Mouse (Mus musculus) midbrain, embryonic 13.5 days (tissue): ENCODE measurements at regions not wholly inside any gene's neighbourhood (a gene's known extent, or its start where the extent isn't known, plus 50 kb on each side); places are given as distances from the start of the nearest gene placed in this dataset.
"Not testable (repeated sequence)": the region's sequence is repeated elsewhere in the genome, so short reads cannot be mapped to it uniquely, and the experiment has no call there.

Source experiments
- ATAC-seq: fragments of 200-750 bp; cut with Nextera tagmentation; 2 replicates; pipeline ENCODE4 v1.8.0; 2017; ENCODE audit warnings: mild to moderate bottlenecking, moderate TSS enrichment, moderate library complexity
- H3K27ac ChIP-seq: fragments of 300-500 bp; sonication (generic); 2 replicates; pipeline ENCODE4 v1.5.1; 2015; ENCODE audit warnings: inconsistent platforms, mild to moderate bottlenecking, moderate library complexity
- H3K27me3 ChIP-seq: fragments of 300-500 bp; sonication (generic); 2 replicates; pipeline ENCODE4 v1.6.1; 2015; ENCODE audit warnings: mild to moderate bottlenecking, inconsistent platforms
- H3K36me3 ChIP-seq: fragments of 300-500 bp; sonication (generic); 2 replicates; pipeline ENCODE4 v1.6.1; 2015; ENCODE audit warnings: mild to moderate bottlenecking, inconsistent platforms
- H3K4me1 ChIP-seq: fragments of 300-500 bp; sonication (generic); replicated peaks from 2 replicates; pipeline ENCODE4 v1.6.1; 2015; ENCODE audit warnings: inconsistent platforms
- H3K4me2 ChIP-seq: fragments of 300-500 bp; sonication (generic); replicated peaks from 2 replicates; pipeline ENCODE4 v1.6.1; 2015; ENCODE audit warnings: moderate library complexity, mild to moderate bottlenecking, inconsistent platforms
- H3K4me3 ChIP-seq: fragments of 300-500 bp; sonication (generic); replicated peaks from 2 replicates; pipeline ENCODE4 v1.5.1; 2015; ENCODE audit warnings: mild to moderate bottlenecking, inconsistent platforms
- H3K9ac ChIP-seq: fragments of 300-500 bp; sonication (generic); replicated peaks from 2 replicates; pipeline ENCODE4 v1.6.1; 2015; ENCODE audit warnings: mild to moderate bottlenecking, inconsistent platforms
- H3K9me3 ChIP-seq: fragments of 300-500 bp; sonication (generic); 2 replicates; pipeline ENCODE4 v1.6.1; 2016; ENCODE audit warnings: mild to moderate bottlenecking, inconsistent platforms
- WGBS: fragments of 180-500 bp; shearing (Covaris S2); methylation state at CpG from one replicate; pipeline ENCODE4 v1.1.7; 2015; 5-methylcytosine and 5-hydroxymethylcytosine counted together

GRCm38 (mm10) chr10:119115200-119115599 is 124.7 kb downstream of the Cand1 start:
- 0 out of 2 replicates have a peak overlapping the region, but pooled peaks have one; percentile 6 for H3K27ac ChIP-seq
- H3K9me3 ChIP-seq, ATAC-seq, H3K4me3 ChIP-seq, H3K36me3 ChIP-seq, H3K9ac ChIP-seq, H3K27me3 ChIP-seq, H3K4me2 ChIP-seq: not testable (repeated sequence)
- peaks cover 14% of the 10 kb centered on the region for H3K4me1 ChIP-seq

- no peak for ATAC-seq
- H3K36me3 ChIP-seq: no peaks in the 10 kb centered on the region
- 70% methylated on average over 10 of the region's 10 CpGs for WGBS
Observed at GRCm38 (mm10) chr10:119114653-119115052, 125.2 kb downstream of the Cand1 start.

DNA sequence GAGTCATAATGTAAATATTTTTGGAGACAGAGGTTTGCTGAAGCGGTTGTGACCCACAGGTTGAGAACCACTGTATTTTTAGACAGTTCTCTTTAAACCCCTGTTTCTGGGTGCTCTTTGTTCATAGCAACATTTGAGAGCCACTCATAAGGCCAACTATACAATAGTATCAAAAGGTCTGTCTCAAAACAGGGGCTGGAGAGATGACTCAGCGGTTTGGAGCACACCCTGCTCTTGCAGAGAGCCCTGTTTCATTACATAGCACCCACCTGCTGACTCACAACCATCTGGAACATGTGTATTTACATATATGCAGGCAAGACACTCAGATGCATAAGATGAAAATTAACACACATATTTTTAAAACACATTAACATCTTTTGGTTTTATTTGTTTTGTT is 128.0 kb downstream of the Cand1 start:
- Histone ChIP-seq H3K9ac (no peak overlapping the region), H3K4me3 (no peak overlapping the region), H3K9me3 (no peaks in the 10 kb centered on the region), H3K4me2 (no peak overlapping the region), H3K27me3 (no peaks in the 10 kb centered on the region), H3K36me3 (no peaks in the 10 kb centered on the region), H3K27ac (no peak overlapping the region; the same call in 1 of the 2 replicates), H3K4me1 (peaks cover 23% of the 10 kb centered on the region)
- ATAC-seq: no peak
- WGBS: 83% methylated on average over 2 of the region's 2 CpGs

More at GRCm38 (mm10) chr10:119114653-119115052, 125.2 kb downstream of the Cand1 start:
- H3K4me3 ChIP-seq: no peak overlapping the region
- H3K4me2 ChIP-seq: no peak overlapping the region
- no peak overlapping the region for H3K9ac ChIP-seq
- peaks cover 18% of the 10 kb centered on the region for H3K4me1 ChIP-seq
- no peaks in the 10 kb centered on the region for H3K27me3 ChIP-seq
- no peaks in the 10 kb centered on the region for H3K9me3 ChIP-seq
- peak overlapping the region; percentile 6; the same call in 1 of the 2 replicates for H3K27ac ChIP-seq

DNA sequence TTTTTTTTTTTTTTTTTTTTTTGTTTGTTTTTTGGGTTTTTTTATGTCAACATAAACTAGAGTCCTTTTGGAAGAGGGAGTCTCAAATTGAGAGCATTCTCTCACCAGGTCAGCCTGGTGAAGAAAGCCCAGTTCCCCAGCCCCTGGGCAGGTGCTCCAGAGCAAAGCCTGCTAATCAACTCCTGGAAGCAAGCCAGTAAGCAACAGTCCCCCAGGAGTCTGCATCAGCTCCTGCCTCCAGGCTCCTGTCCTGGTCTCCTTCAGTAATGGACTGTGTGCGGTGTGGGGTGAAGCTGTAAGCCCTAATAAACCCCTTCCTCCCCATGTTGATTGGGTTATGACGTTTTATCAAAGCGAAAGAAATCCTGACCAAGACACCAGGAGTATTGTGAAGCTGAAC is 128.4 kb downstream of the Cand1 start:
- Histone ChIP-seq H3K4me2 (no peak overlapping the region), H3K9ac (no peak overlapping the region), H3K4me3 (no peak overlapping the region), H3K36me3 (no peaks in the 10 kb centered on the region), H3K9me3 (no peaks in the 10 kb centered on the region), H3K4me1 (peaks cover 23% of the 10 kb centered on the region), H3K27ac (peak overlapping the region; percentile 75; the same call in 1 of the 2 replicates), H3K27me3 (no peaks in the 10 kb centered on the region)
- 70% methylated on average over 3 of the region's 3 CpGs for WGBS
- no peak for ATAC-seq

DNA sequence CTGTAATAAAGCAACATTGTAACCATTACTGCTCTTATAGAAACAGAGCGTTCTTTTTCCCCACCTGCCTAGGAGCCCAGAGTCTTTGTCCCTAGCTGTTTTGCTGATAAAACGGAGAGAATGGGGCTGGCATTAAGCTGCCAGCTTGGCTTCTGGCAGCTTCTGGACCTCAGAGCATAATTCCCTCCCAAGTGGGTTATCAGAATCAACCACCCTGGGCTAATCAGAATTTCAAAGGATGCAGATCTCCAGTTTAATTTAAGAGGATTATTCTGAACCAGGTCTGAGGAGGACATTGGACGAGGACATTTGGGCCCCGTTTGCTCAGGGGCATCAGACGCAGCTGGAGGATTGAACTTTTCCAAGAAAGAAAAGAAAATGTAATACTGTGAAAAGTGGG is 129.2 kb downstream of the Cand1 start:
- Histone ChIP-seq H3K36me3 (no peaks in the 10 kb centered on the region), H3K4me3 (no peak overlapping the region), H3K4me1 (peaks cover 23% of the 10 kb centered on the region), H3K9me3 (no peaks in the 10 kb centered on the region), H3K27me3 (no peaks in the 10 kb centered on the region), H3K4me2 (no peak overlapping the region), H3K9ac (no peak overlapping the region), H3K27ac (peak overlapping the region; percentile 75)
- WGBS: 10% methylated on average over 5 of the region's 5 CpGs
- ATAC-seq: peak; percentile 69

DNA sequence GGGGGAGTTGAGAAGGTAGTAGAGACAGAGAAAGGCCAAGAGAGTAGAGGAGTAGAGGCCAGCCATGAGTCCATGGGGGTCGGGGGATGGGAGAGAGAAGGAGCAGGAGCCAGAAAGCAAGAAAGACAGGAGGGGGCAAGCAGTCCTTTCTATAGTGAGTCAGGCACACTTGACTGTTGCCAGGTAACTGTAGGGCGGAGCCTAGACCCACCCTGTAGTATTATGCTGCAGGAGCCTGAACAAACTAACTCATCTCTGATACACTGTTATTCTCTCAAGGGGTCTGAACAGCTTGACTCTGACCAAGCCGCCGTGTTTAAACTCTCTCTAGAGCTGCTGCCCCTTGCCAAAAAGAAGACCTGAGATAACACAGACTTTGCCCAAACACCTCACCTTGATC is 130.6 kb downstream of the Cand1 start:
- H3K27ac ChIP-seq: no peak overlapping the region
- ATAC-seq: no peak; the same call in 1 of the 2 replicates
- no peak overlapping the region for H3K9ac ChIP-seq
- H3K4me2 ChIP-seq: no peak overlapping the region
- no peaks in the 10 kb centered on the region for H3K36me3 ChIP-seq
- no peaks in the 10 kb centered on the region for H3K9me3 ChIP-seq
- H3K4me3 ChIP-seq: no peak overlapping the region
- H3K27me3 ChIP-seq: no peaks in the 10 kb centered on the region
- peaks cover 23% of the 10 kb centered on the region for H3K4me1 ChIP-seq
- 63% methylated on average over 4 of the region's 4 CpGs for WGBS

DNA sequence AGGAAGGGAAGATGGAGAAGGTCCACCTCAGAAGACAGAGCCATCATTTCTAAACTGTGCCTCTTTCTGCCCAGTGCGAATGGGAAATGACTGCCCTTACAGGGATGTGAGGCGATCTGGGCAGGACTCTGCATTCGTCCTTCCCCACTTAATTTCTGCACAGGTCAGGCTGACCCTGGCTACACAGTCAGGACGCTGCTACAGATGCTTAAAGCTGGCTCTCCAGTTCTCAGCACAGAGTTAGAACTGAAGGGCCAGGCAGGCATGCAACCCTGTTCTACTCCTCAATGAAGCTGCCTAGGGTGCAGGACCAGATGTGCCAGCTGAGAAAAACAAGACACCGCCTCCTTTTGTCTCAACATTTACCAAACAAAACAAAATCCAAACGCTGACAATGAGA is 132.1 kb downstream of the Cand1 start:
- 54% methylated on average over 6 of the region's 6 CpGs for WGBS
- no peak overlapping the region for H3K4me2 ChIP-seq
- H3K9ac ChIP-seq: no peak overlapping the region
- H3K27me3 ChIP-seq: no peaks in the 10 kb centered on the region
- H3K36me3 ChIP-seq: no peaks in the 10 kb centered on the region
- 0 out of 2 replicates have a peak, but pooled peaks cover 3% of the 10 kb centered on the region for H3K9me3 ChIP-seq
- no peak overlapping the region for H3K27ac ChIP-seq
- no peak for ATAC-seq
- H3K4me3 ChIP-seq: no peak overlapping the region
- H3K4me1 ChIP-seq: peaks cover 23% of the 10 kb centered on the region

DNA sequence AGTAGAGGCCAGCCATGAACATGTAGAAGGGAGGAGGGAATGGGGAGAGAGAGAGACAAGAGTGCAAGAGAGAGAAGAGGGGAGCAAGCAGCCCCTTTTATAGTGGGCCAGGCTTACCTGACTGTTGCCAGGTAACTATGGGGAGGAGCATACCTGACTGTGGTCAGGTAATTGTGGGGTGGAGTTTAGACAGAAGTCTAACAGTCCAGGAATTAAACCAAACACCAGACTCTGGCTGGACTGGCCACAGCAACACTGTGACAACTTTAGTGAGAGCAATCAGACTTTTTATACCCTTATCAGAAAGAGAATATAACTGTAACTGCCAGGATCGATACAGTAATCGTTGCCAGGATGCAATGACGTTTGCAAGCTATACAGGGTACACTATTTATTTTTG is 133.8 kb downstream of the Cand1 start:
- H3K27ac ChIP-seq: no peak overlapping the region
- 0 out of 2 replicates have a peak, but pooled peaks cover 3% of the 10 kb centered on the region for H3K9me3 ChIP-seq
- H3K27me3 ChIP-seq: no peaks in the 10 kb centered on the region
- H3K4me3 ChIP-seq: no peak overlapping the region
- no peaks in the 10 kb centered on the region for H3K36me3 ChIP-seq
- H3K9ac ChIP-seq: no peak overlapping the region
- H3K4me2 ChIP-seq: no peak overlapping the region
- WGBS: 92% methylated on average over 3 of the region's 3 CpGs
- no peak for ATAC-seq
- peaks cover 18% of the 10 kb centered on the region for H3K4me1 ChIP-seq

DNA sequence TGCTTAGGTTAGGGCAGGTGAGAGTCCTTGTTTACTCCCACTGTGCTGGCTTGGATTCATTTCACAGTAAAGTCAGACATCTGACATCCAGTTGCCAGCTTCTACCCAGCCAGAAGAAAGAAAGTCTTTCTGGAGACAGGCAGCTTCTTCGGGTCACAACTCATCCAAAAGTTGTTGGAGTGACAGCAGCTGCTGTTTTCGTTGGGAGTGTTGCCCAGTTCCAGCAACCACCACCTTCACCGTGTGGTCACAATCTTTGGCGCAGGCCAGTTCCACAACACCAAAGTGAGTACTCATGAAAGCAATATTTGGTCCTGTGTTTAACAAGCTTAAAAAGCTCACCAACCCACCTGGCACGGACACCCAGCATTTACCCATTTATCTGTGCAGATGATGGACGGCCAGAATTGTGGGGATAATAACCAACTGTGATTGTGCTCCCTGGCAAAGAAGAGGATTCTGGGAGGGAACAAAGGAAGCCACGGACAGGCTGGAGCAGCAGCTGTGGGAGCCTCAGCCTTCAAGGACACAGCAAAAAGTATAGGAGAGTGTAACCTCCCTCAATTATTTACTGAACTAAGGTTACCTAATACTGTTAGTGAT is 134.5 kb downstream of the Cand1 start:
- H3K4me2 ChIP-seq: no peak overlapping the region
- 66% methylated on average over 7 of the region's 7 CpGs for WGBS
- no peak overlapping the region for H3K27ac ChIP-seq
- peaks cover 18% of the 10 kb centered on the region for H3K4me1 ChIP-seq
- no peaks in the 10 kb centered on the region for H3K27me3 ChIP-seq
- H3K9ac ChIP-seq: no peak overlapping the region
- no peak overlapping the region for H3K4me3 ChIP-seq
- no peaks in the 10 kb centered on the region for H3K36me3 ChIP-seq
- H3K9me3 ChIP-seq: 0 out of 2 replicates have a peak, but pooled peaks cover 3% of the 10 kb centered on the region
- ATAC-seq: no peak

DNA sequence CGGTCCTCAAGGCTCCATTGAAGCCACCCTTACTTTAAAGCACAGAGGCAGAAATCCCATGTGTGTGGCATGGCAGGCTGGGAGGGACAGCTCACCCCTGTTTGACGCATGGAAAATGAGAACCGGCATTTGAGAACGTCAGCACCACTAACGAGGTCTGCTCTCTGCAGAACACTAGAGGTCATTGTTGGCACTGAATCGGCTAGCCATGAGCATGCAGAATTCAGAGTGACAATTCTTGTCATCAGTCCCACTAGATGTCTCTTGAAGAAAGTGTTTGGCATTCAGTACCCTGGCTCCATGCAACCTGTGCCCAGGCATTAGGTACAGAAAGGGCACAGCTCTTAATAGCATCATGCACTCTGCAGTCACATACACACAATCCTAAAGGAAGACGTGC is 139.3 kb downstream of the Cand1 start:
- H3K27me3 ChIP-seq: no peaks in the 10 kb centered on the region
- H3K36me3 ChIP-seq: no peaks in the 10 kb centered on the region
- peaks cover 7% of the 10 kb centered on the region; the same call in 1 of the 2 replicates for H3K4me1 ChIP-seq
- no peak overlapping the region for H3K27ac ChIP-seq
- peak; percentile 62; the same call in 1 of the 2 replicates for ATAC-seq
- H3K4me2 ChIP-seq: no peak overlapping the region
- H3K9me3 ChIP-seq: 0 out of 2 replicates have a peak, but pooled peaks cover 3% of the 10 kb centered on the region
- H3K4me3 ChIP-seq: no peak overlapping the region
- no peak overlapping the region for H3K9ac ChIP-seq
- 23% methylated on average over 7 of the region's 7 CpGs for WGBS

- WGBS: 66% methylated on average over 10 of the region's 10 CpGs
- Histone ChIP-seq H3K9me3 (0 out of 2 replicates have a peak, but pooled peaks cover 3% of the 10 kb centered on the region), H3K36me3 (no peaks in the 10 kb centered on the region), H3K9ac (no peak overlapping the region), H3K4me3 (no peak overlapping the region), H3K27ac (no peak overlapping the region), H3K4me2 (no peak overlapping the region), H3K27me3 (no peaks in the 10 kb centered on the region), H3K4me1 (peaks cover 7% of the 10 kb centered on the region; the same call in 1 of the 2 replicates)
- ATAC-seq: peak; percentile 55
Observed at GRCm38 (mm10) chr10:119099092-119099792, 140.6 kb downstream of the Cand1 start.

DNA sequence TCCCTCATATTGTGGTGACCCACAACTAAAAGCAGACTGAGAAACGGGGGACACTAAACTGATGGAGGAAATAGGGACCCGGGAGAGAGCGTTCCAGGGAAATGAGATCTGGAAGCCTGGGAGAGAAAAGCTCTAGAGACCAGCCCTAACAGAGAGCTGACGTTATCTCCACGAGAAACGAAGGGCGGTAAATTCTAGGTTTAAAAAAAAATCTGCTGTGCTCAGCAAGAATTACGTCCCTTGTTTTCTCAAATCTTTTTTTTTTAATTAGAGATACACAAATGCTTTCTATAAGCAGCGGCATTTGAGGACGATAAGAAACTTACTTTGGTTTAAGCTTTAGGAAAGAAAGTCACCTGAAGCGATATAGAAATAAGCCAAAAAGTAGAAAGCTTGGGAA is 145.7 kb downstream of the Cand1 start:
- H3K27me3 ChIP-seq: no peaks in the 10 kb centered on the region
- WGBS: 96% methylated on average over 11 of the region's 11 CpGs
- no peak overlapping the region for H3K27ac ChIP-seq
- no peak for ATAC-seq
- no peak overlapping the region for H3K4me2 ChIP-seq
- H3K36me3 ChIP-seq: no peaks in the 10 kb centered on the region
- H3K4me1 ChIP-seq: no peaks in the 10 kb centered on the region
- no peak overlapping the region for H3K4me3 ChIP-seq
- H3K9ac ChIP-seq: no peak overlapping the region
- no peaks in the 10 kb centered on the region for H3K9me3 ChIP-seq
